In the genomic region with DNA sequence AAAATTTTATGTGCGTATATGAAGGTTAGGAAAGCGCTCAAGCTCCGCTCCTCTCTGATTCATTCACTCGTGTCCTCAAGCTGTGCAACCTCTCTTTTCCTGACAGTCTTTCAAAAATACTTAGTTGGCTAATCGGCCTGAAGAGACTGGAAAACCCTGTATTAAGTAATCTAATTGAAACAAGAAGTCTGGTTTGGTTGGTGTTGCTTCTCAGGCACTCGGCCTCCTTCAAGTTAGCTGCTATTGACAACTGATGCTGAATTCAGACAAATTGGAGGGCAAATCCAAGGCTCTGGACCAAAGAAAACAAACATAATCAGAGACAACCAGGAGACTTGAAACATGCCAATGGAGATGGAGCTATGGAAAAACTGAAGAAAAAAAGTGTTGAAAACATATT, we compare ENCODE assay signal across 9 mouse cellular contexts.
"Had no signal": no experiment of that assay in that cellular context is flagged by ENCODE, and none has a peak within 500 bp of the region (broad histone marks: within the 10 kb centered on the region; RNA-seq: fewer than 3 reads in every experiment).

No protein-coding gene starts in this region.

- DNase-seq: lung, adult 18-20 months; lung, embryonic 14.5 days; lung, postnatal 10 days; lung, postnatal 4 days; midbrain, embryonic 14.5 days; right cerebral cortex, postnatal 14 days; thymus, adult 2 months; thymus, postnatal 25 days; thymus, postnatal 4 days had no signal
